Mouse (Mus musculus): ENCODE results near the gene Cd2. TPM values are rescaled to one million over a fixed set of nuclear protein-coding genes. Genes with fewer than 3 reads are reported as not detected.

The Cd2 gene
- polyA plus RNA-seq, 1 experiment from 2014 or later = not detected

GRCm38 (mm10) chr3:101236995-101237808 is 50.5 kb downstream of the Cd2 start:
- H3K4me3 ChIP-seq (ENCODE audit: low read depth, low read length) = no peak overlapping the region
- no peak for ATAC-seq
- H3K9ac ChIP-seq (ENCODE audit: low read depth, low read length) = no peak overlapping the region
- WGBS = 48% methylated on average over 16 of the region's 16 CpGs
- no peak overlapping the region for H3K4me2 ChIP-seq (replicated peaks; ENCODE audit: low read depth)
- TF ChIP-seq CTCF (IDR thresholded peaks at IDR 0.05; ENCODE audit: low read depth) = no peak
- H3K27me3 ChIP-seq (replicated peaks; ENCODE audit: control insufficient read depth, insufficient read depth, low read length) = no peaks in the 10 kb centered on the region
- H3K27ac ChIP-seq (ENCODE audit: low read depth, low read length) = no peak overlapping the region
- H3K9me3 ChIP-seq (ENCODE audit: control insufficient read depth) = no peaks in the 10 kb centered on the region
- no peaks in the 10 kb centered on the region for H3K36me3 ChIP-seq (ENCODE audit: control insufficient read depth, insufficient read depth)
- H3K4me1 ChIP-seq (replicated peaks; ENCODE audit: control insufficient read depth, insufficient read depth, low read length) = no peaks in the 10 kb centered on the region

- Histone ChIP-seq H3K27me3 (replicated peaks; ENCODE audit: control insufficient read depth, insufficient read depth, low read length) (no peaks in the 10 kb centered on the region), H3K4me1 (replicated peaks; ENCODE audit: control insufficient read depth, insufficient read depth, low read length) (no peaks in the 10 kb centered on the region), H3K36me3 (ENCODE audit: control insufficient read depth, insufficient read depth) (no peaks in the 10 kb centered on the region), H3K4me3 (ENCODE audit: low read depth, low read length) (no peak overlapping the region), H3K27ac (ENCODE audit: low read depth, low read length) (no peak overlapping the region), H3K4me2 (replicated peaks; ENCODE audit: low read depth) (no peak overlapping the region), H3K9ac (ENCODE audit: low read depth, low read length) (no peak overlapping the region), H3K9me3 (ENCODE audit: control insufficient read depth) (no peaks in the 10 kb centered on the region)
- ATAC-seq = no peak
- no peak for TF ChIP-seq CTCF (IDR thresholded peaks at IDR 0.05; ENCODE audit: low read depth)
- WGBS = 40% methylated on average over 15 of the region's 15 CpGs
Observed at GRCm38 (mm10) chr3:101236261-101236660, 51.5 kb downstream of the Cd2 start.

GRCm38 (mm10) chr3:101235321-101235720 is 52.4 kb downstream of the Cd2 start:
- Histone ChIP-seq H3K4me1 (replicated peaks; ENCODE audit: control insufficient read depth, insufficient read depth, low read length) (no peaks in the 10 kb centered on the region), H3K27me3 (replicated peaks; ENCODE audit: control insufficient read depth, insufficient read depth, low read length) (no peaks in the 10 kb centered on the region), H3K4me2 (replicated peaks; ENCODE audit: low read depth) (no peak overlapping the region), H3K27ac (ENCODE audit: low read depth, low read length) (no peak overlapping the region), H3K36me3 (ENCODE audit: control insufficient read depth, insufficient read depth) (no peaks in the 10 kb centered on the region), H3K9me3 (ENCODE audit: control insufficient read depth) (no peaks in the 10 kb centered on the region), H3K4me3 (ENCODE audit: low read depth, low read length) (no peak overlapping the region), H3K9ac (ENCODE audit: low read depth, low read length) (no peak overlapping the region)
- no peak for ATAC-seq
- no peak for TF ChIP-seq CTCF (IDR thresholded peaks at IDR 0.05; ENCODE audit: low read depth)
- 93% methylated on average over 5 of the region's 5 CpGs for WGBS

GRCm38 (mm10) chr3:101233424-101233823 is 54.3 kb downstream of the Cd2 start:
- Histone ChIP-seq H3K27me3 (replicated peaks; ENCODE audit: control insufficient read depth, insufficient read depth, low read length) (no peaks in the 10 kb centered on the region), H3K9me3 (ENCODE audit: control insufficient read depth) (no peaks in the 10 kb centered on the region), H3K4me3 (ENCODE audit: low read depth, low read length) (no peak overlapping the region), H3K36me3 (ENCODE audit: control insufficient read depth, insufficient read depth) (no peaks in the 10 kb centered on the region), H3K4me2 (replicated peaks; ENCODE audit: low read depth) (no peak overlapping the region), H3K27ac (ENCODE audit: low read depth, low read length) (no peak overlapping the region), H3K4me1 (replicated peaks; ENCODE audit: control insufficient read depth, insufficient read depth, low read length) (no peaks in the 10 kb centered on the region), H3K9ac (ENCODE audit: low read depth, low read length) (no peak overlapping the region)
- no peak for TF ChIP-seq CTCF (IDR thresholded peaks at IDR 0.05; ENCODE audit: low read depth)
- WGBS = 49% methylated on average over 5 of the region's 5 CpGs
- no peak for ATAC-seq

GRCm38 (mm10) chr3:101232570-101232969 is 55.2 kb downstream of the Cd2 start:
- H3K4me2 ChIP-seq (replicated peaks; ENCODE audit: low read depth) = no peak overlapping the region
- no peak overlapping the region for H3K9ac ChIP-seq (ENCODE audit: low read depth, low read length)
- no peak overlapping the region for H3K4me3 ChIP-seq (ENCODE audit: low read depth, low read length)
- ATAC-seq = no peak
- no peak overlapping the region for H3K27ac ChIP-seq (ENCODE audit: low read depth, low read length)
- no peaks in the 10 kb centered on the region for H3K27me3 ChIP-seq (replicated peaks; ENCODE audit: control insufficient read depth, insufficient read depth, low read length)
- no peaks in the 10 kb centered on the region for H3K9me3 ChIP-seq (ENCODE audit: control insufficient read depth)
- no peaks in the 10 kb centered on the region for H3K36me3 ChIP-seq (ENCODE audit: control insufficient read depth, insufficient read depth)
- 67% methylated on average over 8 of the region's 8 CpGs for WGBS
- no peak for TF ChIP-seq CTCF (IDR thresholded peaks at IDR 0.05; ENCODE audit: low read depth)
- no peaks in the 10 kb centered on the region for H3K4me1 ChIP-seq (replicated peaks; ENCODE audit: control insufficient read depth, insufficient read depth, low read length)

GRCm38 (mm10) chr3:101230201-101230600 is 57.5 kb downstream of the Cd2 start:
- no peaks in the 10 kb centered on the region for H3K9me3 ChIP-seq (ENCODE audit: control insufficient read depth)
- no peak for ATAC-seq
- no peak overlapping the region for H3K9ac ChIP-seq (ENCODE audit: low read depth, low read length)
- WGBS = 82% methylated on average over 9 of the region's 9 CpGs
- H3K27ac ChIP-seq (ENCODE audit: low read depth, low read length) = no peak overlapping the region
- no peak overlapping the region for H3K4me2 ChIP-seq (replicated peaks; ENCODE audit: low read depth)
- no peak overlapping the region for H3K4me3 ChIP-seq (ENCODE audit: low read depth, low read length)
- no peaks in the 10 kb centered on the region for H3K36me3 ChIP-seq (ENCODE audit: control insufficient read depth, insufficient read depth)
- H3K4me1 ChIP-seq (replicated peaks; ENCODE audit: control insufficient read depth, insufficient read depth, low read length) = no peaks in the 10 kb centered on the region
- no peak for TF ChIP-seq CTCF (IDR thresholded peaks at IDR 0.05; ENCODE audit: low read depth)
- no peaks in the 10 kb centered on the region for H3K27me3 ChIP-seq (replicated peaks; ENCODE audit: control insufficient read depth, insufficient read depth, low read length)

All from intestine, postnatal 0 days (tissue).